ENCODE assay signal across 16 mouse cellular contexts in genomic region chr7:78397215-78397614, GRCm38 (mm10).
"Had no signal": no experiment of that assay in that cellular context is flagged by ENCODE, and none has a peak within 500 bp of the region (broad histone marks: within the 10 kb centered on the region; RNA-seq: fewer than 3 reads in every experiment).

No protein-coding gene starts in this region.

- DNase-seq: kidney, adult 11 months; kidney, adult 9 months; kidney, postnatal 36 days; lung, adult 18-20 months; lung, postnatal 10 days; lung, postnatal 4 days; midbrain, embryonic 14.5 days; right cerebral cortex, postnatal 25 days; thymus, adult 18-20 months; thymus, postnatal 25 days had no signal

- H3K9me3 ChIP-seq: limb, embryonic 13.5 days; neural tube, embryonic 12.5 days had no signal

- H3K36me3 ChIP-seq: limb, embryonic 13.5 days; midbrain, embryonic 10.5 days; neural tube, embryonic 12.5 days had no signal

- H3K4me1 ChIP-seq: limb, embryonic 13.5 days; midbrain, embryonic 10.5 days; neural tube, embryonic 12.5 days had no signal

- H3K9ac ChIP-seq: limb, embryonic 13.5 days; liver, embryonic 14.5 days; neural tube, embryonic 12.5 days had no signal

- H3K27me3 ChIP-seq: limb, embryonic 13.5 days; neural tube, embryonic 12.5 days had no signal

- H3K27ac ChIP-seq: kidney, postnatal 0 days; limb, embryonic 13.5 days; liver, embryonic 14.5 days; midbrain, embryonic 10.5 days; neural tube, embryonic 12.5 days; stomach, postnatal 0 days had no signal

- H3K4me3 ChIP-seq: limb, embryonic 13.5 days; midbrain, embryonic 10.5 days; neural tube, embryonic 12.5 days had no signal

- H3K4me2 ChIP-seq: limb, embryonic 13.5 days; neural tube, embryonic 12.5 days had no signal
